In the genomic region with DNA sequence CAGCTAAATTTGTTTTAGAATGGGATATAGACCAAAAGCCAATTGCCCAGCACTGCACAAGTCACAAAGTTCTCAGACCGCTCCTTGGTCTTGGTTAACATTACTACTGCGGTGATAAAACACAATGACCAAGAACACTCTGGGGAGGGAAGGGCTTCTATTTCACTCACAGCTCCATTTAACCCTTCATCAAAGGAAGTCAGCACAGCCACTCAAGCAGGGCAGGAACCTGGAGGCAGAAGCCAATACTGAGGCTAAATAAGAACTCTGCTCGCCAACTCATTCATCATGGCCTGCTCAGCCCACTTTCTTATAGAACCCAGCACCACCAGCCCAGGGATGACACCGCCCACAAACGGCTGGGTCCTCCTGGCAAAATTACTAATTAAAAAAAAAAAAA, we compare ENCODE assay signal across 20 mouse cellular contexts. TPM values are rescaled to one million over a fixed set of nuclear protein-coding genes. Genes with fewer than 3 reads are reported as not detected.
A peak's percentile ranks its signal among the peaks of the same experiment; 100 is the strongest.
DNase-seq lines count a peak whose midpoint lies in the region; ATAC-seq and TF ChIP-seq lines count a peak whose summit lies in the region.
"Had no signal": no experiment of that assay in that cellular context is flagged by ENCODE, and none has a peak within 500 bp of the region (broad histone marks: within the 10 kb centered on the region; RNA-seq: fewer than 3 reads in every experiment).

No protein-coding gene starts in this region.

- ATAC-seq in heart, embryonic 15.5 days (replicated peaks; ENCODE audit: insufficient number of reproducible peaks, insufficient read depth, low FRiP score, low read depth): no peak
- ATAC-seq in kidney, embryonic 16.5 days (ENCODE audit: low FRiP score, low TSS enrichment): peak; percentile 54; the same call in 1 of the 2 replicates
- ATAC-seq: activated CD4-positive, CD25-positive, alpha-beta regulatory T cell, adult 4 months; forebrain, embryonic 15.5 days; hindbrain, embryonic 16.5 days; inflammation-experienced regulatory T-cells, adult 6 months; intestine, postnatal 0 days had no signal

- no peaks in the 10 kb centered on the region for H3K9me3 ChIP-seq in heart, embryonic 15.5 days (replicated peaks)
- H3K9me3 ChIP-seq in kidney, embryonic 16.5 days (ENCODE audit: low read length): no peaks in the 10 kb centered on the region
- H3K9me3 ChIP-seq: forebrain, embryonic 15.5 days; hindbrain, embryonic 12.5 days had no signal

- H3K27ac ChIP-seq in gastrocnemius, adult 2 months: peak overlapping the region; percentile 71
- H3K27ac ChIP-seq in heart, embryonic 15.5 days: peak overlapping the region; percentile 41; the same call in 1 of the 2 replicates
- H3K27ac ChIP-seq in kidney, embryonic 16.5 days (ENCODE audit: low read length): peak overlapping the region; percentile 32
- no peak overlapping the region for H3K27ac ChIP-seq in kidney, adult 2 months (ENCODE audit: insufficient read depth, low read depth, low read length)
- H3K27ac ChIP-seq in bone marrow macrophage, adult 2 months (ENCODE audit: insufficient read depth, low read depth, low read length): peak overlapping the region; percentile 76
- H3K27ac ChIP-seq: forebrain, embryonic 15.5 days; hindbrain, embryonic 12.5 days had no signal

- H3K4me3 ChIP-seq in gastrocnemius, adult 2 months: peak overlapping the region; percentile 28
- no peak overlapping the region for H3K4me3 ChIP-seq in heart, embryonic 15.5 days
- no peak overlapping the region for H3K4me3 ChIP-seq in kidney, embryonic 16.5 days (ENCODE audit: low read length)
- H3K4me3 ChIP-seq in kidney, adult 2 months (ENCODE audit: insufficient read depth, low read depth, low read length): no peak overlapping the region
- no peak overlapping the region for H3K4me3 ChIP-seq in bone marrow macrophage, adult 2 months (ENCODE audit: insufficient read depth, low read length)
- H3K4me3 ChIP-seq: forebrain, embryonic 15.5 days; hindbrain, embryonic 12.5 days had no signal

- 89% methylated on average over 5 of the region's 5 CpGs for WGBS in heart, embryonic 15.5 days
- 47% methylated on average over 5 of the region's 5 CpGs for WGBS in kidney, embryonic 16.5 days
- 72% methylated on average over 5 of the region's 5 CpGs for WGBS in kidney, adult 2 months

- H3K36me3 ChIP-seq in heart, embryonic 15.5 days: no peaks in the 10 kb centered on the region
- 0 out of 2 replicates have a peak, but pooled peaks cover 3% of the 10 kb centered on the region for H3K36me3 ChIP-seq in kidney, embryonic 16.5 days (ENCODE audit: insufficient read depth, low read length)
- no peaks in the 10 kb centered on the region for H3K36me3 ChIP-seq in kidney, adult 2 months (ENCODE audit: control insufficient read depth, insufficient read depth, low read length)
- H3K36me3 ChIP-seq: forebrain, embryonic 15.5 days; hindbrain, embryonic 12.5 days had no signal

- DNase-seq in gastrocnemius, adult 2 months: no peak
- DNase-seq in gastrocnemius, adult 18-20 months (ENCODE audit: low spot score): no peak
- DNase-seq in heart, adult 8-10 months (ENCODE audit: low spot score): no peak
- DNase-seq in kidney, adult 2 months: no peak
- no peak for DNase-seq in gastrocnemius, postnatal 4 days (ENCODE audit: low spot score in 2 of 2)
- DNase-seq: adrenal gland, postnatal 14 days; cerebellum, adult 18-20 months; cerebellum, postnatal 10 days; gastrocnemius, postnatal 14 days; heart, postnatal 4 days had no signal

- no peak for TF ChIP-seq CTCF in gastrocnemius, adult 2 months (IDR thresholded peaks at IDR 0.05)
- no peak for TF ChIP-seq CTCF in kidney, adult 2 months (conservative IDR thresholded peaks at IDR 0.05; ENCODE audit: insufficient read depth, insufficient read length, low read depth, low read length)
- no peak for TF ChIP-seq CTCF in bone marrow macrophage, adult 2 months (IDR thresholded peaks at IDR 0.05; ENCODE audit: low read depth, low read length)

- H3K9ac ChIP-seq in heart, embryonic 15.5 days: no peak overlapping the region
- H3K9ac ChIP-seq in kidney, embryonic 16.5 days (replicated peaks; ENCODE audit: low read length): no peak overlapping the region
- H3K9ac ChIP-seq: forebrain, embryonic 15.5 days; hindbrain, embryonic 12.5 days had no signal

- H3K4me2 ChIP-seq in heart, embryonic 15.5 days: no peak overlapping the region; the same call in 1 of the 2 replicates
- H3K4me2 ChIP-seq in kidney, embryonic 16.5 days (replicated peaks; ENCODE audit: low read depth, low read length): no peak overlapping the region
- H3K4me2 ChIP-seq: forebrain, embryonic 15.5 days; heart, embryonic 11.5 days; hindbrain, embryonic 12.5 days had no signal

- no peak for TF ChIP-seq POLR2A in kidney, adult 2 months (IDR thresholded peaks at IDR 0.05; ENCODE audit: low read depth, low read length)
- no peak for TF ChIP-seq POLR2A in bone marrow macrophage, adult 2 months (IDR thresholded peaks at IDR 0.05; ENCODE audit: borderline replicate concordance, low read depth, low read length)

- H3K27me3 ChIP-seq in heart, embryonic 15.5 days: no peaks in the 10 kb centered on the region
- no peaks in the 10 kb centered on the region for H3K27me3 ChIP-seq in kidney, embryonic 16.5 days (ENCODE audit: insufficient read depth, low read length)
- H3K27me3 ChIP-seq in kidney, adult 2 months (replicated peaks; ENCODE audit: control insufficient read depth, insufficient read depth, low read length): no peaks in the 10 kb centered on the region
- H3K27me3 ChIP-seq: forebrain, embryonic 15.5 days; hindbrain, embryonic 12.5 days had no signal

- intact Hi-C loops in gastrocnemius, adult 2 months (cut with DNase I): no loop called here

- peaks cover 21% of the 10 kb centered on the region for H3K4me1 ChIP-seq in heart, embryonic 15.5 days (replicated peaks)
- H3K4me1 ChIP-seq in kidney, embryonic 16.5 days (ENCODE audit: insufficient read depth, low read length): peaks cover 13% of the 10 kb centered on the region
- H3K4me1 ChIP-seq in kidney, adult 2 months (ENCODE audit: control insufficient read depth, insufficient read depth, low read length): no peaks in the 10 kb centered on the region
- peaks cover 24% of the 10 kb centered on the region for H3K4me1 ChIP-seq in bone marrow macrophage, adult 2 months (ENCODE audit: control insufficient read depth, insufficient read depth, low read length)
- H3K4me1 ChIP-seq: forebrain, embryonic 15.5 days had no signal

RNA-seq across cellular contexts. Expression of gene Smyd3, which starts 29.3 kb away (rescaled TPM):
- 1 to 10 TPM; 5.1 to 5.8 TPM for total RNA-seq in gastrocnemius, adult 2 months (2021)
- total RNA-seq in gastrocnemius, adult 18-20 months (2021): 1 to 10 TPM; 5.1 to 5.2 TPM
- polyA plus RNA-seq in heart, embryonic 15.5 days (2015; fragmentation: Nextera tagmentation; extraction: Ambion mirVana): 9.1 and 11.1 TPM in 2 replicates
- total RNA-seq in heart, adult 8-10 months (2022): 1 to 10 TPM; 7.0 to 8.3 (median 7.8) TPM
- 20.2 and 21.4 TPM in 2 replicates for polyA plus RNA-seq in kidney, embryonic 16.5 days (2015; fragmentation: Nextera tagmentation; extraction: Ambion mirVana)
- 4.0 and 5.2 TPM in 2 replicates for polyA plus RNA-seq in kidney, adult 2 months (2012; rRNA removed)
- polyA plus RNA-seq in bone marrow macrophage, adult 2 months (2012; ENCODE audit: insufficient read depth, insufficient read length, missing spikeins): 19.9 and 20.3 TPM in 2 replicates
- 1 to 10 TPM; 7.8 TPM for total RNA-seq in gastrocnemius, postnatal 4 days (2021)

RNA-seq across cellular contexts. Expression of gene Tfb2m, which starts 57.5 kb away (rescaled TPM):
- total RNA-seq in gastrocnemius, adult 2 months (2021): 10 to 100 TPM; 39.8 to 41.5 TPM
- 10 to 100 TPM; 40.5 to 53.5 TPM for total RNA-seq in gastrocnemius, adult 18-20 months (2021)
- 19.8 and 27.9 TPM in 2 replicates for polyA plus RNA-seq in heart, embryonic 15.5 days (2015; fragmentation: Nextera tagmentation; extraction: Ambion mirVana)
- total RNA-seq in heart, adult 8-10 months (2022): 10 to 100 TPM; 65.3 to 73.3 (median 69.0) TPM
- polyA plus RNA-seq in kidney, embryonic 16.5 days (2015; fragmentation: Nextera tagmentation; extraction: Ambion mirVana): 27.1 and 38.0 TPM in 2 replicates
- 14.9 and 18.8 TPM in 2 replicates for polyA plus RNA-seq in kidney, adult 2 months (2012; rRNA removed)
- polyA plus RNA-seq in bone marrow macrophage, adult 2 months (2012; ENCODE audit: insufficient read depth, insufficient read length, missing spikeins): 17.1 and 27.9 TPM in 2 replicates
- 10 to 100 TPM; 16.1 to 19.5 TPM for total RNA-seq in gastrocnemius, postnatal 4 days (2021)

RNA-seq across cellular contexts. Expression of gene Cnst, which starts 57.6 kb away (rescaled TPM):
- 10 to 100 TPM; 34.7 to 40.0 TPM for total RNA-seq in gastrocnemius, adult 2 months (2021)
- total RNA-seq in gastrocnemius, adult 18-20 months (2021): 10 to 100 TPM; 31.6 to 34.2 TPM
- 16.6 and 18.3 TPM in 2 replicates for polyA plus RNA-seq in heart, embryonic 15.5 days (2015; fragmentation: Nextera tagmentation; extraction: Ambion mirVana)
- total RNA-seq in heart, adult 8-10 months (2022): 10 to 100 TPM; 44.7 to 54.0 (median 46.4) TPM
- 16.3 and 16.5 TPM in 2 replicates for polyA plus RNA-seq in kidney, embryonic 16.5 days (2015; fragmentation: Nextera tagmentation; extraction: Ambion mirVana)
- 11.1 and 11.6 TPM in 2 replicates for polyA plus RNA-seq in kidney, adult 2 months (2012; rRNA removed)
- 8.9 and 11.9 TPM in 2 replicates for polyA plus RNA-seq in bone marrow macrophage, adult 2 months (2012; ENCODE audit: insufficient read depth, insufficient read length, missing spikeins)
- 10 to 100 TPM; 33.5 to 36.4 TPM for total RNA-seq in gastrocnemius, postnatal 4 days (2021)
